Mouse (Mus musculus) kidney, embryonic 16.5 days (tissue): ENCODE measurements around the gene Ovol2. TPM values are rescaled to one million over a fixed set of nuclear protein-coding genes. Genes with fewer than 3 reads are reported as not detected.
A peak's percentile ranks its signal among the peaks of the same experiment; 100 is the strongest.

Experiments
- ATAC-seq: fragments of 200-750 bp; cut with Nextera tagmentation; 2 replicates; pipeline ENCODE4 v1.8.0; 2017; ENCODE audit warnings: moderate TSS enrichment; ENCODE audit not compliant: low FRiP score, low TSS enrichment
- H3K27ac ChIP-seq: fragments of 300-500 bp; sonication (generic); 2 replicates; pipeline ENCODE4 v1.5.1; 2014; ENCODE audit warnings: low read length
- H3K27me3 ChIP-seq: fragments of 300-500 bp; sonication (generic); 2 replicates; pipeline ENCODE4 v1.6.1; 2014; ENCODE audit warnings: low read length, control low read depth, mixed read lengths; ENCODE audit not compliant: insufficient read depth
- H3K36me3 ChIP-seq: fragments of 300-500 bp; sonication (generic); 2 replicates; pipeline ENCODE4 v1.6.1; 2014; ENCODE audit warnings: low read length, control low read depth, mixed read lengths; ENCODE audit not compliant: insufficient read depth
- H3K4me1 ChIP-seq: fragments of 300-500 bp; sonication (generic); 2 replicates; pipeline ENCODE4 v1.6.1; 2014; ENCODE audit warnings: low read length, control low read depth, mixed read lengths; ENCODE audit not compliant: insufficient read depth
- H3K4me2 ChIP-seq: fragments of 300-500 bp; sonication (generic); replicated peaks from 2 replicates; pipeline ENCODE4 v1.6.1; 2014; ENCODE audit warnings: low read depth, low read length
- H3K4me3 ChIP-seq: fragments of 300-500 bp; sonication (generic); 2 replicates; pipeline ENCODE4 v1.5.1; 2014; ENCODE audit warnings: mild to moderate bottlenecking, low read length
- H3K9ac ChIP-seq: fragments of 300-500 bp; sonication (generic); replicated peaks from 2 replicates; pipeline ENCODE4 v1.6.1; 2014; ENCODE audit warnings: low read length
- H3K9me3 ChIP-seq: fragments of 300-500 bp; sonication (generic); 2 replicates; pipeline ENCODE4 v1.6.1; 2016; ENCODE audit warnings: low read length, control low read depth
- WGBS: fragments of 180-500 bp; shearing (Covaris S2); extraction: QIAGEN DNeasy Blood & Tissue Kit; methylation state at CpG from one replicate; pipeline ENCODE4 v1.1.7; 2014; 5-methylcytosine and 5-hydroxymethylcytosine counted together
- polyA plus RNA-seq: library from polyadenylated mRNA; unstranded; fragments of >200 nt; fragmentation: Nextera tagmentation; extraction: Ambion mirVana; gene quantifications from 2 replicates; pipeline ENCODE4 v1.2.1, GENCODE M21; 2015

Gene Ovol2
- 1.1 and 1.2 TPM in 2 replicates for polyA plus RNA-seq

DNA sequence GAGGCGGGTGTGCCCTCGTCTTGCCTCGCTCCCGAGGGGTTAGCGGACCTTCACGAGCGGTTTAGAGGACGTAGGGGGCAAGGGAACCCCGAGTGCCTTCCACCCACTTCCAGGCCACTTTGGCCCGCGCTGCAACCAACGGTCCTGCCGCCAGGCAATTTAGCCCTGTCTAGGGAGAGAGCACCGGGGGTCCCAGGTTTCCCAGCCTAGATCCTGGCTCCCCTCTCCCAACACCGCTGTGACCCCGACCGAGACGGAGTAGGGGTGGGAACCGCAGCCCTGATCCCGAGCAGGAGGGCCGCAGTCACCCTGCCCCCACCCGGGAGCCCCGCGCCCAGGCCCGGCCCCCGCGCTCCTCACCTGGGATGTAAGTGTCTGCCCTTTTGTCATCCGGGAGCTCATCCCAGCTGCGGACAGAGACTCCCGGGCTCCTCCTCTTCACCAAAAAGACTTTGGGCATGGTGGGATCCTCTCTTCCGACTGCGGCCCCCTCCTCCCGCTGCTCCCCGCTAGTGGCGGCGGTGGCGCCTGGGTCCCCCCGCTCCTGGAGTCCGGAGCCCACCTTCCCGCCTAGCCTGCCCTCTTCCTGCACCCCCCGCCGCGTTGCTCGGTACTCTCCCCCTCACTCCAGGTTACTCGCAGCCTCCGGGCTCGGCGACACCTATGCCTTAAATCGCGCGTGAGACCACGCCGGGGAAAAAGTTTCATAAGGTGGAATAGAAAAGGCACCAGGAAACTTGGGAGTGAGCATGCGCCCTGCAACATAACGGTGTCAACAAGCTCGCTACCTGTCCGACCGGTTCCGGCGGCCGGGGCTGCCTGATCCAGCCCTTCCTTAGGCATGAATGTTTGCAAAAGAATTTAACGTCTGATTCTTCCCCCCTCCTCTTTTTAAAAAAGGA, at the start of gene Ovol2:
Gene Ovol2, minus strand, starts transcription at position 746 of the 902 bp plus-strand sequence.
- ATAC-seq = peak; percentile 57
- no peak within 1 kb of the TSS for H3K27ac ChIP-seq
- H3K9ac ChIP-seq = peak within 1 kb of the TSS; percentile 57
- H3K27me3 ChIP-seq = peaks cover 75% of the 10 kb centered on the region
- under 1% methylated on average over 60 of the region's 62 CpGs for WGBS
- peak within 1 kb of the TSS; percentile 99 for H3K4me2 ChIP-seq
- no peaks in the 10 kb centered on the region for H3K9me3 ChIP-seq
- H3K36me3 ChIP-seq = no peaks in the 10 kb centered on the region
- H3K4me1 ChIP-seq = peaks cover 39% of the 10 kb centered on the region
- peak within 1 kb of the TSS; percentile 59 for H3K4me3 ChIP-seq

DNA sequence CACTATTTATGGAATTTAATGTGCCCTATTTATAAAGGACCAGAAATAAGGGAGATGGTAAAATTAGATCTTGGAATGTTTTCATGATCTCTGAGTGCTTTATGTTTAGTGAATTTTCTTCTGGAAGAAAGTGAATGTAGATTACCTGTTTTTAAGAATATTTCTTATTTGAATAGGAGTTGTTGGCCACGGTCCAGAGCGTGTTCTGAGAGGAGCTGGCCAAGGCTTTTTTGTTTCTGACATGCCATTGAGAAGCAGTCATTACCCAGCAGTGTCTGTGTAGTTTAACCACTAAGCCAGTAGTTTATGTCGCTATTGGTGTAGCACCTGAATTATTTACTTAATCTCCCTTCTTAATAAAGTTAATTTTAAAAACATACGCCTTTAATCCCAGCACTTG, 49.8 kb upstream of the Ovol2 start:
- Histone ChIP-seq H3K4me1 (no peaks in the 10 kb centered on the region), H3K4me2 (no peak overlapping the region), H3K4me3 (no peak overlapping the region), H3K27me3 (no peaks in the 10 kb centered on the region), H3K9me3 (no peaks in the 10 kb centered on the region), H3K9ac (no peak overlapping the region), H3K27ac (no peak overlapping the region), H3K36me3 (peaks cover 67% of the 10 kb centered on the region)
- ATAC-seq = no peak
- 94% methylated on average over 4 of the region's 4 CpGs for WGBS

DNA sequence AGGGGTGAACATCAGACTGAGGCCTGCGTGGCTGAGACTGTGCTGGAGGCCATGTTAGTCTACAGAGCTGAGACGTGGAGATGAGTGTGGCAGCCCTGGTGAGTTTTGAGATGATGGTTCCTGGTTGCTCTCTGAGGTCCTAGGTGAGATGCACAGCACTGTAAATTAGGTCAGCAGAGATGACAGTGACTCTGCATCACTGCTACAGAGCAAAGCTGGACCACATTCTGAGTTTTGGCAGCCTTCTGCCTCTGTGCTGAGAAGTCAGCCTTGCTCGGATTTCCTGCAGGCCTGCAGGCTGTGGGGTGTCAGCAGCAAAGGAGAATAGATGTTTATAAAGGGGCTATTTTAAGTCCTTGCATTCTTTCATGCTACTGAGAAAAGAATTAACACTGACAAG, 49.3 kb upstream of the Ovol2 start:
- no peak overlapping the region for H3K27ac ChIP-seq

DNA sequence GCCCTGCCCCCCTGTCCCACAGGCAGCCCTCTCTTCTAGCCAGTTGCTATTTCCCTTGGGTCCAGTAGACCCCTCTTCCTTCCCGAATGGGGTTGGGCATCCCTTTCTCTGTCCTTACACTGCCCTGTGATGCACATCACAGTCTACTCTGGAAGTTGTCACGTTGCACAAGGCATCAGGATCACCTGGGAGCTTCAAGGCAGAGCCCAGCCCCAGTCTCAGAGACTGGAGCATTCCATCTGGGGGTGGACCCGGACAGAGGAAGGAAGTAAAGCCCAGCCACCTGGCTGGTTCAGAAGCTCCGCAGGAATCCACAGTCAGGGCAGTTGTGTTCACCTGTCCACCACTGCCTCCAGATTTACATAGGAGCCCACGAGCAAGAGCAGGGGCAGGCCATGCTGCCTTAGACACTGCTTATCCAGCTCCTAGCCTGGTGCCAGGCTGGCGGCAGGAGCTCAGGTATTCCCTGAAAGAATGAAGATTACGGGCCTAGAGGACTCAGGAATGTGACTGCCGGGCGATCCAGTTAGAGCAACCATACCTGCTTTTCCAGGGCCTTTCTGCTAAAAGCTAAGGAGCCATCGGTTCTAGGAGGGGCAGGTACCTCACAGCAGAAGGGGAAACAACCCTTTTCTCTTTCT, 43.2 kb upstream of the Ovol2 start:
- no peak for ATAC-seq
- H3K4me1 ChIP-seq = peaks cover 15% of the 10 kb centered on the region
- no peak overlapping the region for H3K4me2 ChIP-seq
- 88% methylated on average over 10 of the region's 10 CpGs for WGBS
- no peaks in the 10 kb centered on the region for H3K9me3 ChIP-seq
- H3K9ac ChIP-seq = no peak overlapping the region
- H3K27me3 ChIP-seq = no peaks in the 10 kb centered on the region
- no peak overlapping the region for H3K27ac ChIP-seq
- H3K36me3 ChIP-seq = peaks cover 65% of the 10 kb centered on the region
- H3K4me3 ChIP-seq = no peak overlapping the region

More for the DNA sequence above, 49.3 kb upstream of the Ovol2 start:
- no peak overlapping the region for H3K4me2 ChIP-seq
- H3K36me3 ChIP-seq = peaks cover 68% of the 10 kb centered on the region
- no peaks in the 10 kb centered on the region for H3K4me1 ChIP-seq
- no peaks in the 10 kb centered on the region for H3K9me3 ChIP-seq
- H3K27me3 ChIP-seq = no peaks in the 10 kb centered on the region
- 84% methylated on average over 3 of the region's 3 CpGs for WGBS
- H3K4me3 ChIP-seq = no peak overlapping the region
- no peak for ATAC-seq
- H3K9ac ChIP-seq = no peak overlapping the region

DNA sequence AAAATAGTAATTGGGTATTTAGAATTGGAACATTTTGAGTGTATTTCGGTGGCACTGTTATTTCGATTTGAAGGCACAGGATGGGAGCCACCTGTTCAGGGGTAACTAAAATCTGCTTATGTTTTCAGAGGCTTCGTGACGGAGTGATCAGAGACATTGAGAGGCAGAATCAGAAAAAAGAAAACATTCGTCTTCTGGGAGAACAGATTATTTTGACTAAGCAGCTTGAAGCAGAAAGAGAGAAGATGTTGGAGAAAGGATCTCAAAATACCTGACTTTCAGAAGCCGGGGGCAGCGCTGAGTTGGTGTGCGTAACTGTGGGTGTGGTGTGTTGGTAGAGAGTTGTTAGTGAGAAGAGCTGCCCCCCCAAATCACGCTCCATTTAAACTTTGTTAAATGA, 41.1 kb upstream of the Ovol2 start:
- Histone ChIP-seq H3K27ac (no peak overlapping the region), H3K36me3 (peaks cover 46% of the 10 kb centered on the region), H3K9ac (no peak overlapping the region), H3K9me3 (no peaks in the 10 kb centered on the region), H3K4me1 (peaks cover 20% of the 10 kb centered on the region), H3K4me3 (no peak overlapping the region), H3K27me3 (no peaks in the 10 kb centered on the region), H3K4me2 (no peak overlapping the region)
- 86% methylated on average over 9 of the region's 9 CpGs for WGBS
- no peak for ATAC-seq

DNA sequence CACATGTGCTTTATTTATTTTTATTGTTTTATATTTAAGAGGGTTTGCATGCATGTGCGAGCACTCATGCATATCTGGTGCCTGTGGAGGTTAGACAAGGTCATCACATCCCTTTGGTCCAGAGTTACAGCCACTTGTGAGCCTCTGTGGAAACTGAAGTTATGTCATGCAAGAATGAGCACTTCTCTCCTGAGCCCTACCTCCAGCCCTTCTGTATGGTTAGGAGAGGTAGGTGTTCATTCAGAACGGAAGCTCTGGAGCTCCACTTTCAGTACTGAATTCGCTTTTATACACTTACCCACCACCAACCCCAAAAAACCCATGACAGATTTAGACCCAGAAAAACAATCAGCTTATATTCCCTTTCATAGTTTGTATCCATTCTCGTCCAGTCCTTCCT, 39.6 kb upstream of the Ovol2 start:
- ATAC-seq = no peak
- Histone ChIP-seq H3K27me3 (no peaks in the 10 kb centered on the region), H3K27ac (no peak overlapping the region), H3K36me3 (peaks cover 35% of the 10 kb centered on the region), H3K9me3 (no peaks in the 10 kb centered on the region), H3K4me3 (no peak overlapping the region), H3K9ac (no peak overlapping the region), H3K4me1 (peaks cover 20% of the 10 kb centered on the region), H3K4me2 (no peak overlapping the region)
- 63% methylated on average over 4 of the region's 4 CpGs for WGBS

DNA sequence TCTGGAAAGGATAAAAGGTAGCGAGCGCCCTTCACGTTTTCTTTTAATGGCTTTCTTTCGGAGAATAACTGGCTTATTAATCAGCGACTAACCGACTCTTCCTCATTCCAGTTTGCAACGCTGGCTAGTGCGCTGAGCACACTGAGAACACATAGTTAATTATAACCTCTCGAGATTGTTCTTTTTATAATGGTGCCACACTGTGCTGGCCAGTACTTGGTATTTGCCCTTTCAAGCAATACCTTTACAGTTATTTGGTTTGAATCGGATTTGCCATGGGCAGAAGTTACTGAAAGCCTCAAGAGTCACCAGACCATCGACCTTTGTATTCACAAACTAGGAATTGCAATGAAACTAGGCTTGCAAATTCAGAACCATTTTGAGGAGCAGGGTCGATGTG, 37.6 kb upstream of the Ovol2 start:
- Histone ChIP-seq H3K9me3 (no peaks in the 10 kb centered on the region), H3K4me3 (peak overlapping the region; percentile 94), H3K27ac (peak overlapping the region; percentile 97), H3K36me3 (peaks cover 16% of the 10 kb centered on the region), H3K27me3 (no peaks in the 10 kb centered on the region), H3K4me2 (peak overlapping the region; percentile 80), H3K9ac (peak overlapping the region; percentile 93), H3K4me1 (peaks cover 20% of the 10 kb centered on the region)
- peak; percentile 35; the same call in 1 of the 2 replicates for ATAC-seq
- 1% methylated on average over 12 of the region's 12 CpGs for WGBS

DNA sequence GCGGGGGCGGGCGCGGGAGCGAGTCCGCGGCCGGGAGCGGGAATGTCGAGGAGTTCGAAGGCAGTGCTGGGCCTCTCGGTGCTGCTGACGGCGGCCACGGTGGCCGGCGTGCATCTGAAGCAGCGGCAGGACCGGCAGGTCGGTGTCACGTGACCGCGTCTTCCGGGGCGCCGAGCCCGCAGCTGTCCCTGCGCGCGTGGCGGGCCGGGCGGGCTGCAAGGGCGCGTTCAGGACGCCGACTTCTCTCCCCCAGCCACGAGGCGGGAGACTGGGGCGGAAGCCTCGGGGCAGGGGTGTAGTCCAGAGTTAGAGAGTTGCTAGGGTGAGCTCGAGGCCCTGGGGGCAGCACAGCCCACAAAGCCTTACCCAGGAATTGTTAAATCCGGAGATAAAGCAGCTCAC, 37.1 kb upstream of the Ovol2 start:
- Histone ChIP-seq H3K4me2 (peak overlapping the region; percentile 80), H3K4me3 (peak overlapping the region; percentile 94), H3K36me3 (peaks cover 11% of the 10 kb centered on the region), H3K27me3 (no peaks in the 10 kb centered on the region), H3K9me3 (no peaks in the 10 kb centered on the region), H3K9ac (peak overlapping the region; percentile 93), H3K4me1 (peaks cover 20% of the 10 kb centered on the region), H3K27ac (peak overlapping the region; percentile 97)
- under 1% methylated on average over 34 of the region's 43 CpGs for WGBS
- ATAC-seq = peak; percentile 89

DNA sequence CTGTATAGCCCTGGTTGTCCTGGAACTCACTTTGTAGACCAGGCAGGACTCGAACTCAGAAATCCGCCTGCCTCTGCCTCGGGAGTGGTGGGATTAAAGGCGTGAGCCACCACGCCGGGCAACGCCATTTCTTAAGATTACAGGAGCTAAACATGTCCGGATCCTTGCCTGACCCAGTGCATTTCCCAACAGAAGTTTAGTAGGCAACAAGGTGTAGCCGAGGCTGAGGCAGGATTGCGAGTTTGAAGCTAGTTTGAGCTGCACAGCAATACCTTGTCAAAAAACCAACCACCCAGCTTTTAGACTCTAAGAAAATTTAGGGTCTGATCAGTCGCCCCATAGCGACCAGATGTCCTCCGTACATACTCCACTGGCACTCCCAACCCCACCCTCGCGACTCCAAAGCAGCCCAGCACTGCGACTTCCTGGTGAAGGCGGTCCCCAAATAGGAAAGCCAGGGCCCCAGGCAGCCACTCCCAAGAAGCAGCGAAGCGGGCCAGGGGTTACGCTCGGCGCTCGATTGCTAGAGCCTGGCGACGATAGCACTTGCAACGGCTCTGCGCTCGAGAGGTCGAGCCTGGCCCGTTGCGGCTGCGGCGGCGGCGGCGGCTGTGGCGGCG, 36.6 kb upstream of the Ovol2 start, which contains the start of the genes Kat14 and Pet117:
Gene Kat14, plus strand, starts transcription at position 584 of the 620 bp plus-strand sequence.
Gene Pet117, plus strand, starts transcription at position 597 of the 620 bp plus-strand sequence.
- WGBS = 6% methylated on average over 35 of the region's 38 CpGs
- Histone ChIP-seq H3K4me1 (peaks cover 20% of the 10 kb centered on the region), H3K27ac (peak within 1 kb of the TSS; percentile 97), H3K4me2 (peak within 1 kb of the TSS; percentile 80), H3K9ac (peak within 1 kb of the TSS; percentile 93), H3K36me3 (peaks cover 6% of the 10 kb centered on the region), H3K4me3 (peak within 1 kb of the TSS; percentile 94), H3K9me3 (no peaks in the 10 kb centered on the region), H3K27me3 (no peaks in the 10 kb centered on the region)
- peak; percentile 97 for ATAC-seq
